Mouse (Mus musculus) testis, adult 2 months (tissue): ENCODE results near the gene Psme2. TPM values are rescaled to one million over a fixed set of nuclear protein-coding genes. Genes with fewer than 3 reads are reported as not detected.
A peak's percentile ranks its signal among the peaks of the same experiment; 100 is the strongest.

Experiments
- H3K27ac ChIP-seq: fragments of 200-500 bp; 2 replicates; pipeline ENCODE4 v1.5.1; 2012; ENCODE audit warnings: low read depth, low read length; ENCODE audit not compliant: control insufficient read depth, insufficient read depth
- H3K27me3 ChIP-seq: fragments of 200-500 bp; 2 replicates; pipeline ENCODE4 v1.6.1; 2012; ENCODE audit warnings: mild to moderate bottlenecking, low read length, moderate library complexity; ENCODE audit not compliant: control insufficient read depth, insufficient read depth
- H3K36me3 ChIP-seq: fragments of 200-500 bp; 2 replicates; pipeline ENCODE4 v1.6.1; 2012; ENCODE audit warnings: mild to moderate bottlenecking, low read length; ENCODE audit not compliant: control insufficient read depth, insufficient read depth
- H3K4me1 ChIP-seq: fragments of 200-500 bp; 2 replicates; pipeline ENCODE4 v1.6.1; 2012; ENCODE audit warnings: low read length; ENCODE audit not compliant: control insufficient read depth, insufficient read depth
- H3K4me3 ChIP-seq: fragments of 200-500 bp; 2 replicates; pipeline ENCODE4 v1.5.1; 2012; ENCODE audit warnings: low read depth, mild to moderate bottlenecking, low read length, moderate library complexity, mixed read lengths; ENCODE audit not compliant: control insufficient read depth
- CTCF ChIP-seq: fragments of 200-500 bp; IDR thresholded peaks from 2 replicates; pipeline ENCODE4 v1.5.1; 2012; ENCODE audit warnings: low read depth, mild to moderate bottlenecking, inconsistent platforms, low read length, moderate library complexity; ENCODE audit not compliant: control insufficient read depth, insufficient read depth, insufficient replicate concordance
- POLR2A ChIP-seq: fragments of 200-500 bp; IDR thresholded peaks from 2 replicates; pipeline ENCODE4 v1.6.1; 2012; ENCODE audit warnings: low read depth, mild to moderate bottlenecking, inconsistent platforms, low read length, moderate library complexity; ENCODE audit not compliant: control insufficient read depth
- polyA plus RNA-seq: library from polyadenylated mRNA; depleted of rRNA; stranded (reverse); fragments of >200 nt; gene quantifications from 2 replicates; pipeline ENCODE4 v1.2.3, GENCODE M21; 2012

Gene Psme2
- polyA plus RNA-seq, 1 experiment: 10.2 TPM

DNA sequence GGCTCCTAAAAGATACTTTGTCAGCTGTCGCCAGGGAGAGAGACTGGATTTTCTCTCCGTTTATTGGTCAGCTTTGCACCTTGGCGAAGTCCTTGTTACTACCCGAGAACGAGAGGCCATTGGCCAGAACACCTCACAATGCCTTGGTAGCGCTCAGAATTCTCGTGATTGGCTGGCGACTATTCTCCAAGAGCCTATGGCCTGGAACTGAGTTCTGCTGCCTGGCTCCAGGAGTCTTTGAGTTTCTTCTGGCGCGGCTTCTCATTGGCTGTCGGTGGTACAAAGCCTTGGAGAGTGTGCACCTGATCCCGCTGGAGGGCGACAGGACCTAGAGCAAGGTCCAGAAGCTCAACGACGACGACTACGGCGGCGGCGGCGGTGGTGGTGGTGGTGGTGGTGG lies 26.9 kb upstream of the Psme2 start, which contains the start of gene Rec8:
Gene Rec8 (plus strand): TSS at position 216 of the 400 bp plus-strand sequence.
- Histone ChIP-seq H3K27ac (peak within 1 kb of the TSS; percentile 30), H3K4me1 (peaks cover 12% of the 10 kb centered on the region), H3K27me3 (no peaks in the 10 kb centered on the region), H3K36me3 (no peaks in the 10 kb centered on the region), H3K4me3 (peak within 1 kb of the TSS; percentile 76)
- TF ChIP-seq CTCF: no peak
- peak; percentile 43; the same call in 1 of the 2 replicates for TF ChIP-seq POLR2A

DNA sequence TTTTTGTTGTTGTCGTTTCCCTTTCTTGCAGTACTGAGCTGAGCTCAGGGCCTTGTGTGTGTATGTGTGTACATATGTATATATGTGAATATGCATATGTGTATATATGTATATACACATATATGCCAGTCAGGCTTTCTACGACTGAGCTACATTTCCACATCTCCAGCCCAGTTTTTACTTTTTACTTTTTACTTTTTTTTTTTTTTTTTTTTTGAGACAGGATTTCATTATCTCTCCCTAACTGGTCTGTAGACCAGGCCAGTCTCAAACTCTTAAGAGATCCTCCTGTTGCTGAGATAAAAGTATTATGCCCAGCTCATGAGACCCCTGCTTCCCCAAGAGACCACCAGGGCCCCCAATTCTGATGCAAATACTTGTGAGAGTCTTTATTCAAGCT lies 25.9 kb upstream of the Psme2 start:
- H3K27ac ChIP-seq: no peak overlapping the region
- no peaks in the 10 kb centered on the region for H3K27me3 ChIP-seq
- no peak for TF ChIP-seq CTCF
- TF ChIP-seq POLR2A: no peak
- H3K4me3 ChIP-seq: peak overlapping the region; percentile 76; the same call in 1 of the 2 replicates
- no peaks in the 10 kb centered on the region for H3K36me3 ChIP-seq
- peaks cover 12% of the 10 kb centered on the region for H3K4me1 ChIP-seq

DNA sequence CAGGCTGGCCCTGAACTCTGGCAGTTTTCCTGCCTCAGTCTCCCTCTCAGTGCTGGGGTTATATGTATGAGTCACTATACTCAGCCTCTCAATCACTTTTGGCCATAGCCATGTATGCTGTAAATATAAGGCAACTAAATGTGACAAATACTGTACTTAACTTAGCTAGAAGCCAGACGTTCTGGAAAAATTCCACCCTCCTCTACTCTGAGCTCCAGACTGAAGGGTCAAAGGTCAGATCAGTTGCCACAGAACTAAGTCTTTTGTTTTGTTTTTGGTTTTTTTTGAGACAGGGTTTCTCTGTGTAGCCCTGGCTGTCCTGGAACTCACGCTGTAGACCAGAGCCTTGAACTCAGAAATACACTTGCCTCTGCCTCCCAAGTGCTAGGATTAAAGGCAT lies 25.0 kb upstream of the Psme2 start:
- Histone ChIP-seq H3K4me3 (no peak overlapping the region), H3K36me3 (no peaks in the 10 kb centered on the region), H3K27ac (no peak overlapping the region), H3K4me1 (peaks cover 12% of the 10 kb centered on the region), H3K27me3 (no peaks in the 10 kb centered on the region)
- no peak for TF ChIP-seq POLR2A
- no peak for TF ChIP-seq CTCF

DNA sequence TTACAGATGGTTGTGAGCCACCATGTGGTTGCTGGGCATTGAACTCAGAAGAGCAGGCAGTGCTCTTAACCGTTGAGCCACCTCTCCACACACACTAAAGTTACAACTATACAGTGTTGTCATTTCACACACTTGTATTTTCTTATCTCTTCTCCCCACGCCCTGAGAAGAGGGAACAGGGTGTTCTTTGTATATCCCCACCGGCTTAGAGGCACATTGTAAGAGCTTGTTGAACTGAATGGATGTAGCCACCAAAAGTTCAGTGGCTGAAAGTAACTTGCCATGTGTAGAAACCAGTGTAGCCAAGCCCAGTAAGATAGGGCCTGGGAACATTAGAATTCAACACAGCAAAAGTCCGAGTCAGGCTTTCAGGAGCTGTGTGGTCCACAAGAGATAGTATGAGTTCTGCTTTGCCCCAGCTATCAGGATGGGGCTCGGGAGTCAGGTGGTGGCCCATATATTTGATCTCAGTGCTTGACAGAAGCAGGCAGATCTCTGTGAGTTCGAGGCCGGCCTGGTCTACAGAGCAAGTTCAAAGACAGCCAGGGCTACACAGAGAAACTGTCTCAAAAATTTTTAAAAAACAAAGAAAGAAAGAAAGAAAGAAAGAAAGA lies 23.8 kb upstream of the Psme2 start:
- Histone ChIP-seq H3K4me3 (no peak overlapping the region), H3K36me3 (no peaks in the 10 kb centered on the region), H3K4me1 (peaks cover 12% of the 10 kb centered on the region), H3K27ac (no peak overlapping the region), H3K27me3 (no peaks in the 10 kb centered on the region)
- no peak for TF ChIP-seq POLR2A
- TF ChIP-seq CTCF: no peak

DNA sequence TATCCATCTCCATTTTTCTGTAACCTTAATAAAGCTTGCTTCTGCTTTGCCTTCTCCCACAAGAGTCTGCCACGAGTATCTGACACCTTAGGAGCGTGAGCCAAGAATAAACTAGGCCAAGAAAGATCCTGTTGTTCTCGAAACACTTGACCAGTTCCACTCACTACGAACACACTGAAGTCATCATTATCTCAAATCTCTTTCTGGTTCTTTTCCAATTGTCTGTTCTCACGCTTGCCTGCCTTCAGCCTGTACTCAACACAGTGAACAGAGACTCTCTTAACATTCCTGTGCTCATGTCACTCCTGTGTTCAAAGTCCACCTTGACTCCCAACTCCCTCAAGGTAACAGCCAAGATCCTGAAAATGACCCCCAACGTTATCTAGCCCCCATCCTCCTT lies 22.4 kb upstream of the Psme2 start:
- Histone ChIP-seq H3K27ac (peak overlapping the region; percentile 66), H3K27me3 (no peaks in the 10 kb centered on the region), H3K4me1 (peaks cover 5% of the 10 kb centered on the region), H3K4me3 (no peak overlapping the region), H3K36me3 (no peaks in the 10 kb centered on the region)
- TF ChIP-seq CTCF (no peak), POLR2A (no peak)

DNA sequence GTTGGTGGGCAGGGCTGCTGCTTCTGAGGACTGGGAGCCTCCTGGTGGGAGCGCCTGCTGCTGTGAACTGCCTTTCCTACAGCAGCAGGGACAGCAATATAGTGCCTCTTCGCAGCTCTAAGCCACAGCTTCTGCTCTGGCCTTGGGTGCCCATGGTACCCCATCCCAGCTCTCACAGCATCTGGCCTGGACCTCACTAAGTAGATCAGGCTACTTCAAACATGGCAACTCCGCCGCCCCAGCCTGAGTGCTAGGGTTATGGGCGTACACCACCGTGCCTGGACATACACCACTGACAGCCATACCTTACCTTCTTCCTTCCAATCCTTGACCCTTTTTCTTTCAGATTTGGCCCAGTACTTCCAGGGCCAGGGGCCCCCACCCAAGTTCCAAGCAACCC lies 17.4 kb upstream of the Psme2 start:
- TF ChIP-seq CTCF (no peak), POLR2A (no peak)
- no peaks in the 10 kb centered on the region for H3K27me3 ChIP-seq
- no peaks in the 10 kb centered on the region; the same call in 1 of the 2 replicates for H3K4me1 ChIP-seq
- no peaks in the 10 kb centered on the region for H3K36me3 ChIP-seq
- H3K4me3 ChIP-seq: no peak overlapping the region
- H3K27ac ChIP-seq: no peak overlapping the region

DNA sequence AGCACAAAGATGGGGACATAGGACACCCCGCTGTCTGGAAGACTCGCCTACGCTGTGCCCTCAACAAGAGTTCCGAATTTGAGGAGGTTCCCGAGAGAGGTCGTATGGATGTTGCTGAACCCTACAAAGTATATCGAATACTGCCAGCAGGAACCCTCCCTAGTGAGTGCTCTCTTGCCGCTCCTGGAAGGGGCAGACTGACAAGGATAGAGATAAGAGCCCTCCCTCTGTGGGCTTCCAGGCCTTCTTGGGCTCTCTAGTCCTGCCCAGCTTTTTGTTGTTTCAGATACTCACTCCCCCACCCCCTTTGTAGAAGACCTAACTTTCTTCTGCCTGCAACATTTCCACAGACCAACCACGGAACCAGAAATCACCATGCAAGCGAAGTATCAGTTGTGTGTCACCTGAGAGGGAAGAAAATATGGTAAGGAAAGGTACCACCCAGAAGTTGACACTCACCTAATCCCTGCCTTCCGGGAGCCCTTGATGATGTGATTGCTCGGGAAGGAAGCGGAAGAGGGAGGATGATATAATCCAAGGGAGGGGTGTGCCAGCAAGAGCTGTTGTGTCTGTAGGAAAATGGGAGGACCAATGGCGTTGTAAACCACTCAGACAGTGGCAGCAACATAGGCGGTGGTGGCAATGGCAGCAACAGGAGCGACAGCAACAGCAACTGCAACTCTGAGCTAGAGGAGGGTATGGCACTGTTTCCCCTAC lies 15.0 kb upstream of the Psme2 start:
- Histone ChIP-seq H3K27ac (no peak overlapping the region), H3K27me3 (no peaks in the 10 kb centered on the region), H3K4me3 (no peak overlapping the region), H3K36me3 (no peaks in the 10 kb centered on the region), H3K4me1 (no peaks in the 10 kb centered on the region; the same call in 1 of the 2 replicates)
- TF ChIP-seq POLR2A: no peak
- no peak for TF ChIP-seq CTCF
